In genomic region chr17:35243086-35243485, GRCm38 (mm10) we compare ENCODE assay signal across 7 mouse cellular contexts. TPM values are rescaled to one million over a fixed set of nuclear protein-coding genes. Genes with fewer than 3 reads are reported as not detected.
DNase-seq lines count a peak whose midpoint lies in the region; ATAC-seq and TF ChIP-seq lines count a peak whose summit lies in the region.

No protein-coding gene starts in this region.

- TF ChIP-seq CTCF in C2C12 (IDR thresholded peaks at IDR 0.05; ENCODE audit: control insufficient read depth, insufficient read depth, insufficient read length): no peak
- TF ChIP-seq CTCF in heart, postnatal 0 days (IDR thresholded peaks at IDR 0.05; ENCODE audit: low read depth): 0 out of 2 replicates have a peak, but pooled peaks have one; percentile 7

- peak overlapping the region; percentile 95 for H3ac ChIP-seq in C2C12 (ENCODE audit: control insufficient read depth, insufficient read length, low read depth)

- H3K79me3 ChIP-seq in C2C12 (ENCODE audit: low read depth): peaks cover 56% of the 10 kb centered on the region

- no peaks in the 10 kb centered on the region for H3K27me3 ChIP-seq in C2C12 (ENCODE audit: control insufficient read depth, insufficient read depth, insufficient read length)
- H3K27me3 ChIP-seq in embryonic facial prominence, embryonic 11.5 days (ENCODE audit: control insufficient read depth, insufficient read depth, low read length): no peaks in the 10 kb centered on the region
- H3K27me3 ChIP-seq in heart, postnatal 0 days (ENCODE audit: control insufficient read depth, insufficient read depth, low read length): no peaks in the 10 kb centered on the region
- no peaks in the 10 kb centered on the region for H3K27me3 ChIP-seq in stomach, embryonic 16.5 days (ENCODE audit: control insufficient read depth, insufficient read depth, low read length)

- peak overlapping the region; percentile 91 for H3K4me3 ChIP-seq in C2C12 (ENCODE audit: insufficient read depth, poor library complexity, severe bottlenecking)
- peak overlapping the region; percentile 95 to 96 for H3K4me3 ChIP-seq in ES-E14 (ENCODE audit: insufficient read depth in 1 of 2, low read depth in 1 of 2, low read length in 2 of 2, poor library complexity in 1 of 2, severe bottlenecking in 1 of 2)
- H3K4me3 ChIP-seq in embryonic facial prominence, embryonic 11.5 days (ENCODE audit: low read depth, low read length): peak overlapping the region; percentile 93
- H3K4me3 ChIP-seq in heart, postnatal 0 days (ENCODE audit: low read depth, low read length): peak overlapping the region; percentile 90
- peak overlapping the region; percentile 77 for H3K4me3 ChIP-seq in stomach, embryonic 16.5 days (replicated peaks; ENCODE audit: low read length)

- TF ChIP-seq EP300 in heart, postnatal 0 days (IDR thresholded peaks at IDR 0.05; ENCODE audit: low read depth): no peak

- peaks cover 65% of the 10 kb centered on the region for H3K79me2 ChIP-seq in C2C12 (ENCODE audit: control insufficient read depth, insufficient read depth)

- H3K4me2 ChIP-seq in embryonic facial prominence, embryonic 11.5 days (ENCODE audit: low read depth, low read length): peak overlapping the region; percentile 88
- H3K4me2 ChIP-seq in heart, postnatal 0 days (ENCODE audit: low read depth, low read length): peak overlapping the region; percentile 77
- H3K4me2 ChIP-seq in stomach, embryonic 16.5 days (ENCODE audit: low read depth, low read length): peak overlapping the region; percentile 76

- no peaks in the 10 kb centered on the region for H3K9me3 ChIP-seq in ES-E14 (ENCODE audit: control insufficient read depth, insufficient read depth, low read depth, low read length)
- no peaks in the 10 kb centered on the region for H3K9me3 ChIP-seq in embryonic facial prominence, embryonic 11.5 days (replicated peaks; ENCODE audit: control insufficient read depth, low read length)
- H3K9me3 ChIP-seq in heart, postnatal 0 days (replicated peaks; ENCODE audit: control insufficient read depth, low read length): no peaks in the 10 kb centered on the region
- no peaks in the 10 kb centered on the region for H3K9me3 ChIP-seq in stomach, embryonic 16.5 days (replicated peaks; ENCODE audit: control insufficient read depth, low read length)

- peak overlapping the region; percentile 100 for H3K9ac ChIP-seq in ES-E14 (ENCODE audit: insufficient read depth, low read depth, low read length, poor library complexity, severe bottlenecking)
- peak overlapping the region; percentile 100 for H3K9ac ChIP-seq in embryonic facial prominence, embryonic 11.5 days (replicated peaks; ENCODE audit: low read length)
- peak overlapping the region; percentile 98 for H3K9ac ChIP-seq in heart, postnatal 0 days (replicated peaks; ENCODE audit: low read depth, low read length)
- peak overlapping the region; percentile 95 for H3K9ac ChIP-seq in stomach, embryonic 16.5 days (ENCODE audit: low read length)

- H3K27ac ChIP-seq in ES-E14 (ENCODE audit: insufficient read depth, low read depth, low read length, poor library complexity, severe bottlenecking): no peak overlapping the region
- H3K27ac ChIP-seq in embryonic facial prominence, embryonic 11.5 days (replicated peaks; ENCODE audit: low read depth, low read length): peak overlapping the region; percentile 98; the same call in 1 of the 2 replicates
- H3K27ac ChIP-seq in heart, postnatal 0 days (ENCODE audit: low read depth): peak overlapping the region; percentile 100
- H3K27ac ChIP-seq in stomach, embryonic 16.5 days (ENCODE audit: low read length): peak overlapping the region; percentile 99

- no peak for DNase-seq in ES-E14 (ENCODE audit: low read depth, low spot score)
- DNase-seq in embryonic facial prominence, embryonic 11.5 days (ENCODE audit: low spot score): peak; percentile 49
- DNase-seq in heart, postnatal 0 days (ENCODE audit: low spot score): no peak
- DNase-seq in kidney, postnatal 4 days: peak; percentile 73 to 78

- 12% methylated on average over 16 of the region's 16 CpGs for WGBS in embryonic facial prominence, embryonic 11.5 days
- 4% methylated on average over 16 of the region's 16 CpGs for WGBS in heart, postnatal 0 days
- 2% methylated on average over 16 of the region's 16 CpGs for WGBS in stomach, embryonic 16.5 days

- H3K36me3 ChIP-seq in C2C12 (ENCODE audit: control insufficient read depth, insufficient read depth): peaks cover 53% of the 10 kb centered on the region
- H3K36me3 ChIP-seq in ES-E14 (ENCODE audit: control insufficient read depth, insufficient read depth, low read length, poor library complexity, severe bottlenecking): peaks cover 54% of the 10 kb centered on the region
- H3K36me3 ChIP-seq in embryonic facial prominence, embryonic 11.5 days (replicated peaks; ENCODE audit: control insufficient read depth, insufficient read depth, low read depth, low read length): peaks cover 33% of the 10 kb centered on the region
- H3K36me3 ChIP-seq in heart, postnatal 0 days (replicated peaks; ENCODE audit: control insufficient read depth, insufficient read depth, low read length): peaks cover 50% of the 10 kb centered on the region
- peaks cover 28% of the 10 kb centered on the region for H3K36me3 ChIP-seq in stomach, embryonic 16.5 days (ENCODE audit: control insufficient read depth, insufficient read depth, low read length)

- peaks cover 10 to 20% of the 10 kb centered on the region in 2 experiments; a peak in 2 of 4 replicates for H3K4me1 ChIP-seq in ES-E14 (ENCODE audit: control insufficient read depth in 2 of 2, insufficient read depth in 2 of 2, low read length in 2 of 2, poor library complexity in 1 of 2)
- H3K4me1 ChIP-seq in embryonic facial prominence, embryonic 11.5 days (ENCODE audit: control insufficient read depth, insufficient read depth, low read length): peaks cover 5% of the 10 kb centered on the region
- H3K4me1 ChIP-seq in heart, postnatal 0 days (ENCODE audit: control insufficient read depth, insufficient read depth): peaks cover 24% of the 10 kb centered on the region
- peaks cover 36% of the 10 kb centered on the region for H3K4me1 ChIP-seq in stomach, embryonic 16.5 days (ENCODE audit: control insufficient read depth, insufficient read depth, low read length)

- ATAC-seq in embryonic facial prominence, embryonic 11.5 days (replicated peaks; ENCODE audit: insufficient number of reproducible peaks, low FRiP score, low TSS enrichment, low read depth): no peak
- no peak for ATAC-seq in heart, postnatal 0 days (ENCODE audit: insufficient read depth, low read depth)
- peak; percentile 5; the same call in 1 of the 2 replicates for ATAC-seq in megakaryocyte progenitor cell, adult 5-6 weeks (replicated peaks; ENCODE audit: poor library complexity)
- no peak for ATAC-seq in stomach, embryonic 16.5 days (ENCODE audit: insufficient read depth, low FRiP score)

- in situ Hi-C loops in ES-E14 (cut with MboI; ENCODE audit: low sequenced_read_pairs in 2 of 2, unreplicated experiment in 2 of 2): no loop called here

RNA-seq across cellular contexts. Expression of gene Ddx39b, which starts 1.5 kb away (rescaled TPM):
- polyA plus RNA-seq in C2C12 (2012; fragmentation: generic; extraction: Trizol): 330 TPM
- total RNA-seq in ES-E14 (2012; rRNA removed): 316 and 414 TPM in 2 replicates
- 664 and 669 TPM in 2 replicates for polyA plus RNA-seq in embryonic facial prominence, embryonic 11.5 days (2014; fragmentation: Nextera tagmentation; extraction: Ambion mirVana)
- total RNA-seq in heart, postnatal 0 days (2014; rRNA removed; ENCODE audit: low replicate concordance): 148 and 162 TPM in 2 replicates
- polyA plus RNA-seq in heart, postnatal 0 days (2015; fragmentation: Nextera tagmentation; extraction: Ambion mirVana): 131 TPM in 2 replicates
- total RNA-seq in megakaryocyte progenitor cell, adult 5-6 weeks (2015): 289 and 314 TPM in 2 replicates
- total RNA-seq in megakaryocyte progenitor cell, adult 5-6 weeks (2017): 188 and 193 TPM in 2 replicates
- polyA plus RNA-seq in stomach, embryonic 16.5 days (2015; fragmentation: Nextera tagmentation; extraction: Ambion mirVana): 340 and 353 TPM in 2 replicates

RNA-seq across cellular contexts. Expression of gene Nfkbil1, which starts 7.5 kb away (rescaled TPM):
- polyA plus RNA-seq in C2C12 (2012; fragmentation: generic; extraction: Trizol): 20.1 TPM
- total RNA-seq in ES-E14 (2012; rRNA removed): 6.1 and 6.6 TPM in 2 replicates
- polyA plus RNA-seq in embryonic facial prominence, embryonic 11.5 days (2014; fragmentation: Nextera tagmentation; extraction: Ambion mirVana): 3.1 and 4.0 TPM in 2 replicates
- total RNA-seq in heart, postnatal 0 days (2014; rRNA removed; ENCODE audit: low replicate concordance): 14.3 and 33.4 TPM in 2 replicates
- 6.7 and 7.0 TPM in 2 replicates for polyA plus RNA-seq in heart, postnatal 0 days (2015; fragmentation: Nextera tagmentation; extraction: Ambion mirVana)
- 1.9 and 3.1 TPM in 2 replicates for total RNA-seq in megakaryocyte progenitor cell, adult 5-6 weeks (2015)
- total RNA-seq in megakaryocyte progenitor cell, adult 5-6 weeks (2017): 6.7 and 8.0 TPM in 2 replicates
- polyA plus RNA-seq in stomach, embryonic 16.5 days (2015; fragmentation: Nextera tagmentation; extraction: Ambion mirVana): 6.4 and 8.8 TPM in 2 replicates

RNA-seq across cellular contexts. Expression of gene Atp6v1g2, which starts 9.6 kb away (rescaled TPM):
- polyA plus RNA-seq in C2C12 (2012; fragmentation: generic; extraction: Trizol): 1.4 TPM
- total RNA-seq in ES-E14 (2012; rRNA removed): 0.21 and 0.71 TPM in 2 replicates
- polyA plus RNA-seq in embryonic facial prominence, embryonic 11.5 days (2014; fragmentation: Nextera tagmentation; extraction: Ambion mirVana): 6.2 and 7.9 TPM in 2 replicates
- 3.2 and 3.7 TPM in 2 replicates for total RNA-seq in heart, postnatal 0 days (2014; rRNA removed; ENCODE audit: low replicate concordance)
- polyA plus RNA-seq in heart, postnatal 0 days (2015; fragmentation: Nextera tagmentation; extraction: Ambion mirVana): 10.6 and 10.7 TPM in 2 replicates
- 4.1 and 6.9 TPM in 2 replicates for total RNA-seq in megakaryocyte progenitor cell, adult 5-6 weeks (2015)
- total RNA-seq in megakaryocyte progenitor cell, adult 5-6 weeks (2017): 1.1 and 2.4 TPM in 2 replicates
- polyA plus RNA-seq in stomach, embryonic 16.5 days (2015; fragmentation: Nextera tagmentation; extraction: Ambion mirVana): 6.0 and 6.8 TPM in 2 replicates

RNA-seq across cellular contexts. Expression of gene H2-D1, which starts 19.4 kb away (rescaled TPM):
- polyA plus RNA-seq in C2C12 (2012; fragmentation: generic; extraction: Trizol): 23.5 TPM
- total RNA-seq in ES-E14 (2012; rRNA removed): 30.1 and 44.9 TPM in 2 replicates
- 18.8 and 24.0 TPM in 2 replicates for polyA plus RNA-seq in embryonic facial prominence, embryonic 11.5 days (2014; fragmentation: Nextera tagmentation; extraction: Ambion mirVana)
- total RNA-seq in heart, postnatal 0 days (2014; rRNA removed; ENCODE audit: low replicate concordance): 65.4 and 104 TPM in 2 replicates
- polyA plus RNA-seq in heart, postnatal 0 days (2015; fragmentation: Nextera tagmentation; extraction: Ambion mirVana): 105 and 113 TPM in 2 replicates
- 248 and 262 TPM in 2 replicates for total RNA-seq in megakaryocyte progenitor cell, adult 5-6 weeks (2015)
- 464 and 467 TPM in 2 replicates for total RNA-seq in megakaryocyte progenitor cell, adult 5-6 weeks (2017)
- 169 and 219 TPM in 2 replicates for polyA plus RNA-seq in stomach, embryonic 16.5 days (2015; fragmentation: Nextera tagmentation; extraction: Ambion mirVana)

RNA-seq across cellular contexts. Expression of gene Gm16181, which starts 22.5 kb away (rescaled TPM):
- polyA plus RNA-seq in C2C12 (2012; fragmentation: generic; extraction: Trizol): not detected
- total RNA-seq in ES-E14 (2012; rRNA removed): not detected in 2 replicates
- not detected in 2 replicates for polyA plus RNA-seq in embryonic facial prominence, embryonic 11.5 days (2014; fragmentation: Nextera tagmentation; extraction: Ambion mirVana)
- 0.93 TPM in 1 of 2 replicates, not detected in the other for total RNA-seq in heart, postnatal 0 days (2014; rRNA removed; ENCODE audit: low replicate concordance)
- polyA plus RNA-seq in heart, postnatal 0 days (2015; fragmentation: Nextera tagmentation; extraction: Ambion mirVana): 0.81 and 0.87 TPM in 2 replicates
- not detected in 2 replicates for total RNA-seq in megakaryocyte progenitor cell, adult 5-6 weeks (2015)
- not detected in 2 replicates for total RNA-seq in megakaryocyte progenitor cell, adult 5-6 weeks (2017)
- 0.27 TPM in 1 of 2 replicates, not detected in the other for polyA plus RNA-seq in stomach, embryonic 16.5 days (2015; fragmentation: Nextera tagmentation; extraction: Ambion mirVana)

Comparison
In these comparisons a context has a peak if more than half of its experiments do, and no peak if none do; other contexts are left out.
1. DNase-seq: peak in embryonic facial prominence, embryonic 11.5 days (single experiment) and kidney, postnatal 4 days (2 of 2); none in ES-E14 (single experiment) and heart, postnatal 0 days (single experiment).
2. Peak in every context shown above with its lines, with median percentiles within 50 percentile points of each other: H3K4me3 ChIP-seq, H3K9ac ChIP-seq and H3K4me2 ChIP-seq.